Mouse (Mus musculus) midbrain, postnatal 0 days (tissue): ENCODE data around the gene Wnt5b. TPM values are rescaled to one million over a fixed set of nuclear protein-coding genes. Genes with fewer than 3 reads are reported as not detected.

Experiments
- ATAC-seq: fragments of 200-750 bp; cut with Nextera tagmentation; 2 replicates; pipeline ENCODE4 v1.8.0; 2017; ENCODE audit warnings: moderate number of reproducible peaks, mild to moderate bottlenecking, moderate TSS enrichment, moderate library complexity; ENCODE audit not compliant: low FRiP score
- DNase-seq: peaks from one replicate; pipeline ENCODE4 v3.0.0-alpha.2; 2015; ENCODE audit warnings: low spot score
- H3K27ac ChIP-seq: fragments of 300-500 bp; sonication (generic); 2 replicates; pipeline ENCODE4 v1.5.1; 2014; ENCODE audit warnings: low read depth, mild to moderate bottlenecking, low read length, mixed read lengths
- H3K27me3 ChIP-seq: fragments of 300-500 bp; sonication (generic); 2 replicates; pipeline ENCODE4 v1.6.1; 2014; ENCODE audit warnings: low read length, control low read depth, mixed read lengths; ENCODE audit not compliant: insufficient read depth
- H3K36me3 ChIP-seq: fragments of 300-500 bp; sonication (generic); 2 replicates; pipeline ENCODE4 v1.6.1; 2014; ENCODE audit warnings: low read length, control low read depth, mixed read lengths; ENCODE audit not compliant: insufficient read depth
- H3K4me1 ChIP-seq: fragments of 300-500 bp; sonication (generic); 2 replicates; pipeline ENCODE4 v1.6.1; 2014; ENCODE audit warnings: mild to moderate bottlenecking, control low read depth, antibody characterized with exemption, low read length, mixed read lengths; ENCODE audit not compliant: insufficient read depth
- H3K4me2 ChIP-seq: fragments of 300-500 bp; sonication (generic); 2 replicates; pipeline ENCODE4 v1.6.1; 2014; ENCODE audit warnings: low read depth, mild to moderate bottlenecking, low read length, mixed read lengths; ENCODE audit not compliant: poor library complexity, severe bottlenecking
- H3K4me3 ChIP-seq: fragments of 300-500 bp; sonication (generic); 2 replicates; pipeline ENCODE4 v1.5.1; 2014; ENCODE audit warnings: low read depth, mild to moderate bottlenecking, low read length, moderate library complexity
- H3K9ac ChIP-seq: fragments of 300-500 bp; sonication (generic); replicated peaks from 2 replicates; pipeline ENCODE4 v1.6.1; 2014; ENCODE audit warnings: mild to moderate bottlenecking, low read length, moderate library complexity, mixed read lengths; ENCODE audit not compliant: poor library complexity, severe bottlenecking
- H3K9me3 ChIP-seq: fragments of 300-500 bp; sonication (generic); 2 replicates; pipeline ENCODE4 v1.6.1; 2016; ENCODE audit warnings: low read length, control low read depth
- CTCF ChIP-seq: IDR thresholded peaks from 2 replicates; pipeline ENCODE4 v1.5.1; 2016; ENCODE audit warnings: antibody characterized with exemption, mild to moderate bottlenecking
- WGBS: fragments of 180-500 bp; shearing (Covaris S2); extraction: QIAGEN DNeasy Blood & Tissue Kit; methylation state at CpG from one replicate; pipeline ENCODE4 v1.1.7; 2014; 5-methylcytosine and 5-hydroxymethylcytosine counted together
- polyA plus RNA-seq: library from polyadenylated mRNA; unstranded; fragments of >200 nt; fragmentation: Nextera tagmentation; extraction: Ambion mirVana; gene quantifications from 2 replicates; pipeline ENCODE4 v1.2.1, GENCODE M21; 2015
- total RNA-seq: library from RNA; depleted of rRNA; stranded (reverse); fragments of >200 nt; gene quantifications from 2 replicates; pipeline ENCODE4 v1.2.3, GENCODE M21; 2014

Gene Wnt5b
- total and polyA plus RNA-seq, 2 experiments from 2014 or later = 1.6 to 2.1 TPM

- WGBS = 50% methylated on average over 2 of the region's 2 CpGs
- Histone ChIP-seq H3K36me3 (no peaks in the 10 kb centered on the region), H3K4me2 (no peak overlapping the region), H3K27me3 (no peaks in the 10 kb centered on the region), H3K4me3 (no peak overlapping the region), H3K9ac (no peak overlapping the region), H3K27ac (no peak overlapping the region), H3K9me3 (no peaks in the 10 kb centered on the region), H3K4me1 (no peaks in the 10 kb centered on the region)
- peak; percentile 85 for TF ChIP-seq CTCF
- ATAC-seq (no peak), DNase-seq (peak; percentile 76)
These were observed 113.6 kb downstream of the Wnt5b start for GRCm38 (mm10) chr6:119430508-119430907.

GRCm38 (mm10) chr6:119429311-119429710 lies 114.8 kb downstream of the Wnt5b start:
- TF ChIP-seq CTCF = no peak
- Histone ChIP-seq H3K4me2 (no peak overlapping the region), H3K9me3 (no peaks in the 10 kb centered on the region), H3K4me3 (no peak overlapping the region), H3K9ac (no peak overlapping the region), H3K36me3 (no peaks in the 10 kb centered on the region), H3K4me1 (no peaks in the 10 kb centered on the region), H3K27ac (no peak overlapping the region), H3K27me3 (no peaks in the 10 kb centered on the region)
- 96% methylated on average over 13 of the region's 13 CpGs for WGBS
- ATAC-seq (no peak), DNase-seq (no peak)

GRCm38 (mm10) chr6:119428611-119429010 lies 115.5 kb downstream of the Wnt5b start:
- Histone ChIP-seq H3K9ac (no peak overlapping the region), H3K4me1 (no peaks in the 10 kb centered on the region), H3K9me3 (no peaks in the 10 kb centered on the region), H3K27me3 (no peaks in the 10 kb centered on the region), H3K27ac (no peak overlapping the region), H3K4me3 (no peak overlapping the region), H3K36me3 (no peaks in the 10 kb centered on the region), H3K4me2 (no peak overlapping the region)
- ATAC-seq = no peak
- TF ChIP-seq CTCF = peak; percentile 39
- no peak for DNase-seq
- 83% methylated on average over 3 of the region's 3 CpGs for WGBS

GRCm38 (mm10) chr6:119421001-119421400 lies 123.1 kb downstream of the Wnt5b start:
- TF ChIP-seq CTCF = no peak
- no peak overlapping the region for H3K4me3 ChIP-seq
- DNase-seq (no peak), ATAC-seq (no peak)
- no peaks in the 10 kb centered on the region for H3K36me3 ChIP-seq
- H3K4me1 ChIP-seq = peaks cover 3% of the 10 kb centered on the region; the same call in 1 of the 2 replicates
- no peaks in the 10 kb centered on the region for H3K27me3 ChIP-seq
- H3K9me3 ChIP-seq = no peaks in the 10 kb centered on the region
- H3K27ac ChIP-seq = no peak overlapping the region
- no peak overlapping the region for H3K4me2 ChIP-seq
- 97% methylated on average over 4 of the region's 4 CpGs for WGBS
- H3K9ac ChIP-seq = no peak overlapping the region

- ATAC-seq (no peak), DNase-seq (no peak)
- Histone ChIP-seq H3K9ac (no peak overlapping the region), H3K9me3 (no peaks in the 10 kb centered on the region), H3K27me3 (no peaks in the 10 kb centered on the region), H3K27ac (no peak overlapping the region), H3K4me2 (no peak overlapping the region), H3K36me3 (no peaks in the 10 kb centered on the region), H3K4me3 (no peak overlapping the region), H3K4me1 (peaks cover 3% of the 10 kb centered on the region; the same call in 1 of the 2 replicates)
- 96% methylated on average over 5 of the region's 5 CpGs for WGBS
- TF ChIP-seq CTCF = no peak
These were observed 123.8 kb downstream of the Wnt5b start for GRCm38 (mm10) chr6:119420357-119420756.

GRCm38 (mm10) chr6:119419412-119419811 lies 124.7 kb downstream of the Wnt5b start:
- Histone ChIP-seq H3K4me2 (no peak overlapping the region), H3K27me3 (no peaks in the 10 kb centered on the region; the same call in 1 of the 2 replicates), H3K4me1 (peaks cover 3% of the 10 kb centered on the region; the same call in 1 of the 2 replicates), H3K9me3 (no peaks in the 10 kb centered on the region), H3K9ac (no peak overlapping the region), H3K4me3 (no peak overlapping the region), H3K27ac (no peak overlapping the region), H3K36me3 (no peaks in the 10 kb centered on the region)
- ATAC-seq (no peak), DNase-seq (no peak)
- TF ChIP-seq CTCF = no peak
- WGBS = 40% methylated on average over 7 of the region's 7 CpGs
